Mouse (Mus musculus) liver, embryonic 14.5 days (tissue): ENCODE measurements around the gene Zfr. TPM values are rescaled to one million over a fixed set of nuclear protein-coding genes. Genes with fewer than 3 reads are reported as not detected.

Source experiments
- ATAC-seq: fragments of 200-750 bp; cut with Nextera tagmentation; 2 replicates; pipeline ENCODE4 v1.8.0; 2017; ENCODE audit warnings: moderate number of reproducible peaks, mild to moderate bottlenecking, moderate library complexity; ENCODE audit not compliant: insufficient read depth
- DNase-seq, 3 experiments: peaks; one replicate each; pipeline ENCODE4 v3.0.0-alpha.2; 2012 to 2013; ENCODE audit warnings: low read depth in 3 of 3, low spot score in 3 of 3
- H3K27ac ChIP-seq: fragments of 300-500 bp; sonication (generic); 2 replicates; pipeline ENCODE4 v1.5.1; 2014; ENCODE audit warnings: moderate library complexity, mild to moderate bottlenecking, control low read depth, inconsistent platforms
- H3K27me3 ChIP-seq: fragments of 300-500 bp; sonication (generic); 2 replicates; pipeline ENCODE4 v1.6.1; 2014; ENCODE audit warnings: mild to moderate bottlenecking, low read length, moderate library complexity; ENCODE audit not compliant: control insufficient read depth, insufficient read depth
- H3K36me3 ChIP-seq: fragments of 300-500 bp; sonication (generic); replicated peaks from 2 replicates; pipeline ENCODE4 v1.6.1; 2014; ENCODE audit warnings: low read depth; ENCODE audit not compliant: control insufficient read depth, insufficient read depth
- H3K4me1 ChIP-seq, 2 experiments: fragments of 200-500 bp in 1 of 2; fragments of 300-500 bp in 1 of 2; sonication (generic) in 1 of 2; replicated peaks; 2 replicates each; pipeline ENCODE4 v1.6.1; 2012 to 2014; ENCODE audit warnings: antibody characterized with exemption in 1 of 2, inconsistent platforms in 1 of 2, low read length in 1 of 2; ENCODE audit not compliant: control insufficient read depth in 2 of 2, insufficient read depth in 2 of 2
- H3K4me2 ChIP-seq: fragments of 300-500 bp; sonication (generic); 2 replicates; pipeline ENCODE4 v1.6.1; 2014; ENCODE audit warnings: low read depth, mild to moderate bottlenecking, control low read depth, moderate library complexity
- H3K4me3 ChIP-seq, 2 experiments: fragments of 200-500 bp in 1 of 2; fragments of 300-500 bp in 1 of 2; sonication (generic) in 1 of 2; 2 replicates each; pipeline ENCODE4 v1.5.1; 2012 to 2014; ENCODE audit warnings: low read depth in 2 of 2, low read length in 2 of 2, mild to moderate bottlenecking in 2 of 2, control low read depth in 1 of 2, inconsistent platforms in 1 of 2, moderate library complexity in 1 of 2; ENCODE audit not compliant: insufficient read depth in 1 of 2
- H3K9ac ChIP-seq: fragments of 300-500 bp; sonication (generic); replicated peaks from 2 replicates; pipeline ENCODE4 v1.6.1; 2014; ENCODE audit warnings: mild to moderate bottlenecking, control low read depth, moderate library complexity
- H3K9me3 ChIP-seq: fragments of 300-500 bp; sonication (generic); 2 replicates; pipeline ENCODE4 v1.6.1; 2016; ENCODE audit warnings: low read length, mixed read lengths; ENCODE audit not compliant: control insufficient read depth
- CTCF ChIP-seq: IDR thresholded peaks from 2 replicates; pipeline ENCODE4 v1.5.1; 2016; ENCODE audit warnings: antibody characterized with exemption, low read depth, control low read depth
- EP300 ChIP-seq: IDR thresholded peaks from 2 replicates; pipeline ENCODE4 v1.6.1; 2016; ENCODE audit warnings: antibody characterized with exemption, low read depth
- WGBS: fragments of 180-500 bp; shearing (Covaris S2); extraction: QIAGEN DNeasy Blood & Tissue Kit; methylation state at CpG from one replicate; pipeline ENCODE4 v1.1.7; 2014; ENCODE audit not compliant: insufficient replicate concordance; 5-methylcytosine and 5-hydroxymethylcytosine counted together
- polyA plus RNA-seq, 2 experiments: library from polyadenylated mRNA; depleted of rRNA in 1 of 2; stranded (reverse) in 1 of 2; unstranded in 1 of 2; fragments of >200 nt; fragmentation: Nextera tagmentation in 1 of 2; extraction: Ambion mirVana in 1 of 2; gene quantifications; 2 replicates each; pipeline versions ENCODE4 v1.2.1 to v1.2.3; 2012 to 2014

Zfr gene
- polyA plus RNA-seq, 2 experiments, result 21.8 to 42.2 TPM

DNA sequence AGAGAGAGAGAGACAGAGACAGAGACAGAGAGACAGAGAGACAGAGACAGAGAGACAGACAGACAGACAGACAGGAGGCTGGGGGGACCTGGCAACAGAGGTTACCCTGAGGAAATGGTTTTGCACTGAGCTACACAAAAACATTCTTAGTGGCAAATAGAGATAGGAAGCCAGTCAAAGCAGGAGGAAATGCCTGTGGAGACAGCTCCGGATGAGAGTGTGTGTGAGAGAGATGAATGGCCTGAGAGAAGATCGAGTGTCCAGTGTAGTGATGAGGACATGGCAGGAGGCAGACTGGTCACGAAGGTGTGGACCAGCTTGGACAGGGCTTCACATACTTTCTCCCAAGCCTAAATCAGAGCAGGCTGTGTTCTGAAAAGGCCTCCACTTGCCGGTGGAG, 107.4 kb downstream of the Zfr start:
- no peak overlapping the region for H3K27ac ChIP-seq
- DNase-seq, result no peak
- H3K4me3 ChIP-seq, result no peak overlapping the region
- no peaks in the 10 kb centered on the region for H3K9me3 ChIP-seq
- no peak overlapping the region for H3K9ac ChIP-seq
- H3K27me3 ChIP-seq, result no peaks in the 10 kb centered on the region
- no peak for TF ChIP-seq CTCF
- no peak for TF ChIP-seq EP300
- no peaks in the 10 kb centered on the region for H3K36me3 ChIP-seq
- WGBS, result 25% methylated on average over 4 of the region's 4 CpGs
- peaks cover 17 to 46% of the 10 kb centered on the region in 2 experiments for H3K4me1 ChIP-seq
- ATAC-seq, result no peak
- no peak overlapping the region for H3K4me2 ChIP-seq

- H3K4me1 ChIP-seq, result peaks cover 23 to 48% of the 10 kb centered on the region in 2 experiments
- whole genome bisulfite sequencing, result 77% methylated on average over 15 of the region's 15 CpGs
Measured at GRCm38 (mm10) chr15:12226908-12227307, 109.3 kb downstream of the Zfr start.

GRCm38 (mm10) chr15:12227355-12227754, 109.7 kb downstream of the Zfr start:
- Histone ChIP-seq H3K9ac (no peak overlapping the region), H3K36me3 (no peaks in the 10 kb centered on the region), H3K4me1 (peaks cover 23 to 47% of the 10 kb centered on the region in 2 experiments), H3K27me3 (no peaks in the 10 kb centered on the region), H3K27ac (no peak overlapping the region), H3K4me3 (no peak overlapping the region), H3K4me2 (no peak overlapping the region), H3K9me3 (no peaks in the 10 kb centered on the region)
- ATAC-seq, result no peak
- no peak for DNase-seq
- TF ChIP-seq EP300 (no peak), CTCF (no peak)
- 38% methylated on average over 4 of the region's 4 CpGs for WGBS

More at GRCm38 (mm10) chr15:12226908-12227307, 109.3 kb downstream of the Zfr start:
- H3K9ac ChIP-seq, result no peak overlapping the region
- H3K27ac ChIP-seq, result no peak overlapping the region
- H3K4me2 ChIP-seq, result no peak overlapping the region
- H3K36me3 ChIP-seq, result no peaks in the 10 kb centered on the region
- no peaks in the 10 kb centered on the region for H3K27me3 ChIP-seq
- H3K4me3 ChIP-seq, result no peak overlapping the region
- ATAC-seq (no peak), DNase-seq (no peak)
- TF ChIP-seq CTCF (no peak), EP300 (no peak)
- H3K9me3 ChIP-seq, result no peaks in the 10 kb centered on the region

GRCm38 (mm10) chr15:12229603-12230242, 112.1 kb downstream of the Zfr start:
- Histone ChIP-seq H3K27ac (peak overlapping the region; percentile 3), H3K9ac (no peak overlapping the region), H3K27me3 (no peaks in the 10 kb centered on the region), H3K36me3 (peaks cover 6% of the 10 kb centered on the region), H3K4me2 (peak overlapping the region; percentile 1; the same call in 1 of the 2 replicates), H3K4me1 (peaks cover 23 to 47% of the 10 kb centered on the region in 2 experiments), H3K4me3 (no peak overlapping the region), H3K9me3 (no peaks in the 10 kb centered on the region)
- no peak for ATAC-seq
- DNase-seq, result no peak
- 63% methylated on average over 10 of the region's 10 CpGs for WGBS
- TF ChIP-seq CTCF, result no peak
- no peak for TF ChIP-seq EP300

GRCm38 (mm10) chr15:12230243-12230935, 112.8 kb downstream of the Zfr start:
- Histone ChIP-seq H3K9ac (no peak overlapping the region; the same call in 1 of the 2 replicates), H3K36me3 (peaks cover 6% of the 10 kb centered on the region), H3K4me2 (0 out of 2 replicates have a peak overlapping the region, but pooled peaks have one; percentile 11), H3K9me3 (no peaks in the 10 kb centered on the region), H3K27me3 (no peaks in the 10 kb centered on the region), H3K4me3 (no peak overlapping the region), H3K27ac (no peak overlapping the region), H3K4me1 (peaks cover 23 to 45% of the 10 kb centered on the region in 2 experiments)
- ATAC-seq (peak; percentile 55), DNase-seq (peak; percentile 44 to 68 (median 55))
- TF ChIP-seq EP300 (no peak), CTCF (no peak)
- 48% methylated on average over 12 of the region's 12 CpGs for WGBS
